Mouse (Mus musculus) liver, embryonic 14.5 days (tissue): ENCODE results near the gene Jam3. TPM values are rescaled to one million over a fixed set of nuclear protein-coding genes. Genes with fewer than 3 reads are reported as not detected.
A peak's percentile ranks its signal among the peaks of the same experiment; 100 is the strongest.

Experiments
- ATAC-seq: fragments of 200-750 bp; cut with Nextera tagmentation; 2 replicates; pipeline ENCODE4 v1.8.0; 2017; ENCODE audit warnings: moderate number of reproducible peaks, mild to moderate bottlenecking, moderate library complexity; ENCODE audit not compliant: insufficient read depth
- DNase-seq, 3 experiments: peaks; one replicate each; pipeline ENCODE4 v3.0.0-alpha.2; 2012 to 2013; ENCODE audit warnings: low read depth in 3 of 3, low spot score in 3 of 3
- H3K27ac ChIP-seq: fragments of 300-500 bp; sonication (generic); 2 replicates; pipeline ENCODE4 v1.5.1; 2014; ENCODE audit warnings: moderate library complexity, mild to moderate bottlenecking, control low read depth, inconsistent platforms
- H3K27me3 ChIP-seq: fragments of 300-500 bp; sonication (generic); 2 replicates; pipeline ENCODE4 v1.6.1; 2014; ENCODE audit warnings: mild to moderate bottlenecking, low read length, moderate library complexity; ENCODE audit not compliant: control insufficient read depth, insufficient read depth
- H3K36me3 ChIP-seq: fragments of 300-500 bp; sonication (generic); replicated peaks from 2 replicates; pipeline ENCODE4 v1.6.1; 2014; ENCODE audit warnings: low read depth; ENCODE audit not compliant: control insufficient read depth, insufficient read depth
- H3K4me1 ChIP-seq, 2 experiments: fragments of 200-500 bp in 1 of 2; fragments of 300-500 bp in 1 of 2; sonication (generic) in 1 of 2; replicated peaks; 2 replicates each; pipeline ENCODE4 v1.6.1; 2012 to 2014; ENCODE audit warnings: antibody characterized with exemption in 1 of 2, inconsistent platforms in 1 of 2, low read length in 1 of 2; ENCODE audit not compliant: control insufficient read depth in 2 of 2, insufficient read depth in 2 of 2
- H3K4me2 ChIP-seq: fragments of 300-500 bp; sonication (generic); 2 replicates; pipeline ENCODE4 v1.6.1; 2014; ENCODE audit warnings: low read depth, mild to moderate bottlenecking, control low read depth, moderate library complexity
- H3K4me3 ChIP-seq, 2 experiments: fragments of 200-500 bp in 1 of 2; fragments of 300-500 bp in 1 of 2; sonication (generic) in 1 of 2; 2 replicates each; pipeline ENCODE4 v1.5.1; 2012 to 2014; ENCODE audit warnings: low read depth in 2 of 2, low read length in 2 of 2, mild to moderate bottlenecking in 2 of 2, control low read depth in 1 of 2, inconsistent platforms in 1 of 2, moderate library complexity in 1 of 2; ENCODE audit not compliant: insufficient read depth in 1 of 2
- H3K9ac ChIP-seq: fragments of 300-500 bp; sonication (generic); replicated peaks from 2 replicates; pipeline ENCODE4 v1.6.1; 2014; ENCODE audit warnings: mild to moderate bottlenecking, control low read depth, moderate library complexity
- H3K9me3 ChIP-seq: fragments of 300-500 bp; sonication (generic); 2 replicates; pipeline ENCODE4 v1.6.1; 2016; ENCODE audit warnings: low read length, mixed read lengths; ENCODE audit not compliant: control insufficient read depth
- CTCF ChIP-seq: IDR thresholded peaks from 2 replicates; pipeline ENCODE4 v1.5.1; 2016; ENCODE audit warnings: antibody characterized with exemption, low read depth, control low read depth
- EP300 ChIP-seq: IDR thresholded peaks from 2 replicates; pipeline ENCODE4 v1.6.1; 2016; ENCODE audit warnings: antibody characterized with exemption, low read depth
- WGBS: fragments of 180-500 bp; shearing (Covaris S2); extraction: QIAGEN DNeasy Blood & Tissue Kit; methylation state at CpG from one replicate; pipeline ENCODE4 v1.1.7; 2014; ENCODE audit not compliant: insufficient replicate concordance; 5-methylcytosine and 5-hydroxymethylcytosine counted together
- polyA plus RNA-seq, 2 experiments: library from polyadenylated mRNA; depleted of rRNA in 1 of 2; stranded (reverse) in 1 of 2; unstranded in 1 of 2; fragments of >200 nt; fragmentation: Nextera tagmentation in 1 of 2; extraction: Ambion mirVana in 1 of 2; gene quantifications; 2 replicates each; pipeline versions ENCODE4 v1.2.1 to v1.2.3; 2012 to 2014

The Jam3 gene
- polyA plus RNA-seq, 2 experiments: 1.7 to 2.3 TPM

- DNase-seq (no peak), ATAC-seq (no peak)
- H3K27ac ChIP-seq: no peak overlapping the region
- H3K9me3 ChIP-seq: no peaks in the 10 kb centered on the region
- TF ChIP-seq CTCF (no peak), EP300 (no peak)
- no peaks in the 10 kb centered on the region for H3K27me3 ChIP-seq
- WGBS: 64% methylated on average over 4 of the region's 4 CpGs
- no peak overlapping the region for H3K9ac ChIP-seq
- H3K4me2 ChIP-seq: no peak overlapping the region
- no peaks in the 10 kb centered on the region for H3K36me3 ChIP-seq
- no peak overlapping the region for H3K4me3 ChIP-seq
- 0 out of 4 replicates have a peak, but pooled peaks cover 0 to 5% of the 10 kb centered on the region in 2 experiments for H3K4me1 ChIP-seq
Measured at GRCm38 (mm10) chr9:27108451-27108850, 46.8 kb downstream of the Jam3 start.

- Histone ChIP-seq H3K9me3 (no peaks in the 10 kb centered on the region), H3K27ac (no peak overlapping the region), H3K4me3 (no peak overlapping the region), H3K36me3 (no peaks in the 10 kb centered on the region), H3K4me2 (no peak overlapping the region), H3K4me1 (0 out of 4 replicates have a peak, but pooled peaks cover 0 to 5% of the 10 kb centered on the region in 2 experiments), H3K27me3 (no peaks in the 10 kb centered on the region), H3K9ac (no peak overlapping the region)
- no peak for ATAC-seq
- no peak for DNase-seq
- WGBS: 44% methylated on average over 1 of the region's 1 CpGs
- peak; percentile 69 for TF ChIP-seq CTCF
- no peak for TF ChIP-seq EP300
Measured at GRCm38 (mm10) chr9:27106081-27106480, 49.1 kb downstream of the Jam3 start.

GRCm38 (mm10) chr9:27101466-27101865 is 53.8 kb downstream of the Jam3 start:
- Histone ChIP-seq H3K27me3 (no peaks in the 10 kb centered on the region), H3K4me2 (no peak overlapping the region), H3K9ac (no peak overlapping the region), H3K9me3 (no peaks in the 10 kb centered on the region), H3K27ac (no peak overlapping the region), H3K4me1 (no peaks in the 10 kb centered on the region; a peak in 1 of 4 replicates), H3K36me3 (peaks cover 8% of the 10 kb centered on the region), H3K4me3 (no peak overlapping the region)
- DNase-seq: no peak
- TF ChIP-seq CTCF: no peak
- TF ChIP-seq EP300: no peak
- no peak for ATAC-seq
- 82% methylated on average over 6 of the region's 6 CpGs for WGBS

GRCm38 (mm10) chr9:27099474-27099873 is 55.7 kb downstream of the Jam3 start:
- H3K27me3 ChIP-seq: no peaks in the 10 kb centered on the region
- DNase-seq: no peak
- no peaks in the 10 kb centered on the region for H3K9me3 ChIP-seq
- H3K36me3 ChIP-seq: peaks cover 23% of the 10 kb centered on the region
- no peak overlapping the region for H3K27ac ChIP-seq
- ATAC-seq: no peak
- H3K4me1 ChIP-seq: no peaks in the 10 kb centered on the region; a peak in 1 of 4 replicates
- TF ChIP-seq CTCF (no peak), EP300 (no peak)
- no peak overlapping the region for H3K9ac ChIP-seq
- no peak overlapping the region for H3K4me2 ChIP-seq
- WGBS: 32% methylated on average over 4 of the region's 4 CpGs
- no peak overlapping the region for H3K4me3 ChIP-seq

GRCm38 (mm10) chr9:27098557-27098956 is 56.7 kb downstream of the Jam3 start:
- no peaks in the 10 kb centered on the region for H3K27me3 ChIP-seq
- H3K9me3 ChIP-seq: no peaks in the 10 kb centered on the region
- ATAC-seq (no peak), DNase-seq (no peak)
- 86% methylated on average over 8 of the region's 8 CpGs for WGBS
- H3K4me3 ChIP-seq: no peak overlapping the region
- no peak overlapping the region for H3K27ac ChIP-seq
- TF ChIP-seq EP300 (no peak), CTCF (no peak)
- H3K36me3 ChIP-seq: peaks cover 31% of the 10 kb centered on the region
- no peak overlapping the region for H3K4me2 ChIP-seq
- H3K9ac ChIP-seq: no peak overlapping the region
- no peaks in the 10 kb centered on the region; a peak in 1 of 4 replicates for H3K4me1 ChIP-seq
